Mouse (Mus musculus): Measurements from ENCODE around the gene Rnf115. TPM values are rescaled to one million over a fixed set of nuclear protein-coding genes. Genes with fewer than 3 reads are reported as not detected.

The Rnf115 gene
- polyA plus RNA-seq, 1 experiment from 2014 or later: 37.9 TPM

- no peaks in the 10 kb centered on the region for H3K9me3 ChIP-seq
- H3K4me2 ChIP-seq: no peak overlapping the region
- 83% methylated on average over 5 of the region's 5 CpGs for WGBS
- H3K27ac ChIP-seq: no peak overlapping the region
- H3K36me3 ChIP-seq: peaks cover 71% of the 10 kb centered on the region
- no peak overlapping the region for H3K9ac ChIP-seq
- H3K27me3 ChIP-seq: no peaks in the 10 kb centered on the region
- ATAC-seq (ENCODE audit: insufficient number of reproducible peaks, low FRiP score, low TSS enrichment, low read depth): no peak
- no peak overlapping the region for H3K4me3 ChIP-seq
- no peaks in the 10 kb centered on the region for H3K4me1 ChIP-seq
Observed at GRCm38 (mm10) chr3:96714286-96714685, 13.2 kb upstream of the Rnf115 start.

- WGBS: 70% methylated on average over 2 of the region's 2 CpGs
- no peaks in the 10 kb centered on the region for H3K27me3 ChIP-seq
- no peak overlapping the region for H3K9ac ChIP-seq
- no peak for ATAC-seq (ENCODE audit: insufficient number of reproducible peaks, low FRiP score, low TSS enrichment, low read depth)
- peaks cover 65% of the 10 kb centered on the region for H3K36me3 ChIP-seq
- H3K4me2 ChIP-seq: no peak overlapping the region
- no peaks in the 10 kb centered on the region for H3K4me1 ChIP-seq
- no peaks in the 10 kb centered on the region for H3K9me3 ChIP-seq
- H3K4me3 ChIP-seq: no peak overlapping the region
- H3K27ac ChIP-seq: no peak overlapping the region
Observed at GRCm38 (mm10) chr3:96715854-96716253, 11.6 kb upstream of the Rnf115 start.

- no peak overlapping the region for H3K4me3 ChIP-seq
- 43% methylated on average over 14 of the region's 14 CpGs for WGBS
- ATAC-seq (ENCODE audit: insufficient number of reproducible peaks, low FRiP score, low TSS enrichment, low read depth): no peak
- no peak overlapping the region for H3K9ac ChIP-seq
- H3K27ac ChIP-seq: no peak overlapping the region
- H3K9me3 ChIP-seq: no peaks in the 10 kb centered on the region
- H3K27me3 ChIP-seq: no peaks in the 10 kb centered on the region
- H3K4me2 ChIP-seq: no peak overlapping the region
- no peaks in the 10 kb centered on the region for H3K4me1 ChIP-seq
- peaks cover 64% of the 10 kb centered on the region for H3K36me3 ChIP-seq
Observed at GRCm38 (mm10) chr3:96719173-96719572, 8.3 kb upstream of the Rnf115 start.

- H3K4me3 ChIP-seq: peak overlapping the region; percentile 87
- peak overlapping the region; percentile 73 for H3K9ac ChIP-seq
- 0 out of 2 replicates have a peak, but pooled peaks have one; percentile 26 for ATAC-seq (ENCODE audit: insufficient number of reproducible peaks, low FRiP score, low TSS enrichment, low read depth)
- H3K4me2 ChIP-seq: peak overlapping the region; percentile 52
- H3K27ac ChIP-seq: peak overlapping the region; percentile 92
- WGBS: under 1% methylated on average over 42 of the region's 42 CpGs
- H3K36me3 ChIP-seq: peaks cover 9% of the 10 kb centered on the region
- no peaks in the 10 kb centered on the region for H3K9me3 ChIP-seq
- H3K4me1 ChIP-seq: peaks cover 14% of the 10 kb centered on the region
- H3K27me3 ChIP-seq: no peaks in the 10 kb centered on the region
Observed at GRCm38 (mm10) chr3:96727828-96728633, 567 bp downstream of the Rnf115 start.

GRCm38 (mm10) chr3:96728634-96729402 is 1.4 kb downstream of the Rnf115 start:
- WGBS: 43% methylated on average over 7 of the region's 7 CpGs
- ATAC-seq (ENCODE audit: insufficient number of reproducible peaks, low FRiP score, low TSS enrichment, low read depth): no peak
- H3K4me1 ChIP-seq: peaks cover 14% of the 10 kb centered on the region
- H3K9me3 ChIP-seq: no peaks in the 10 kb centered on the region
- no peaks in the 10 kb centered on the region for H3K27me3 ChIP-seq
- peaks cover 1% of the 10 kb centered on the region for H3K36me3 ChIP-seq
- H3K4me3 ChIP-seq: peak overlapping the region; percentile 87
- H3K27ac ChIP-seq: peak overlapping the region; percentile 92
- peak overlapping the region; percentile 52 for H3K4me2 ChIP-seq
- H3K9ac ChIP-seq: 0 out of 2 replicates have a peak overlapping the region, but pooled peaks have one; percentile 73

- ATAC-seq (ENCODE audit: insufficient number of reproducible peaks, low FRiP score, low TSS enrichment, low read depth): no peak
- Histone ChIP-seq H3K4me1 (peaks cover 14% of the 10 kb centered on the region), H3K4me2 (no peak overlapping the region), H3K9ac (no peak overlapping the region), H3K27me3 (no peaks in the 10 kb centered on the region), H3K9me3 (no peaks in the 10 kb centered on the region), H3K4me3 (no peak overlapping the region), H3K27ac (no peak overlapping the region), H3K36me3 (no peaks in the 10 kb centered on the region)
- 43% methylated on average over 3 of the region's 3 CpGs for WGBS
Observed at GRCm38 (mm10) chr3:96729403-96729784, 1.9 kb downstream of the Rnf115 start.

- H3K9ac ChIP-seq: no peak overlapping the region
- H3K36me3 ChIP-seq: no peaks in the 10 kb centered on the region
- no peaks in the 10 kb centered on the region for H3K27me3 ChIP-seq
- H3K4me1 ChIP-seq: peaks cover 14% of the 10 kb centered on the region
- ATAC-seq (ENCODE audit: insufficient number of reproducible peaks, low FRiP score, low TSS enrichment, low read depth): no peak
- H3K4me3 ChIP-seq: no peak overlapping the region
- no peaks in the 10 kb centered on the region for H3K9me3 ChIP-seq
- H3K4me2 ChIP-seq: no peak overlapping the region
- no peak overlapping the region for H3K27ac ChIP-seq
- 82% methylated on average over 5 of the region's 5 CpGs for WGBS
Observed at GRCm38 (mm10) chr3:96730785-96731184, 3.3 kb downstream of the Rnf115 start.

- Histone ChIP-seq H3K27me3 (no peaks in the 10 kb centered on the region), H3K9me3 (no peaks in the 10 kb centered on the region), H3K27ac (no peak overlapping the region), H3K4me2 (no peak overlapping the region), H3K9ac (no peak overlapping the region), H3K4me1 (peaks cover 5% of the 10 kb centered on the region), H3K4me3 (no peak overlapping the region), H3K36me3 (no peaks in the 10 kb centered on the region)
- 94% methylated on average over 1 of the region's 1 CpGs for WGBS
- ATAC-seq (ENCODE audit: insufficient number of reproducible peaks, low FRiP score, low TSS enrichment, low read depth): no peak
Observed at GRCm38 (mm10) chr3:96733984-96734383, 6.5 kb downstream of the Rnf115 start.

- Histone ChIP-seq H3K27ac (no peak overlapping the region), H3K4me2 (no peak overlapping the region), H3K4me3 (no peak overlapping the region), H3K27me3 (no peaks in the 10 kb centered on the region), H3K4me1 (peaks cover 3% of the 10 kb centered on the region; the same call in 1 of the 2 replicates), H3K36me3 (no peaks in the 10 kb centered on the region), H3K9me3 (no peaks in the 10 kb centered on the region), H3K9ac (no peak overlapping the region)
- WGBS: 90% methylated on average over 2 of the region's 2 CpGs
- ATAC-seq (ENCODE audit: insufficient number of reproducible peaks, low FRiP score, low TSS enrichment, low read depth): no peak
Observed at GRCm38 (mm10) chr3:96735200-96735599, 7.7 kb downstream of the Rnf115 start.

- Histone ChIP-seq H3K4me1 (peaks cover 3% of the 10 kb centered on the region; the same call in 1 of the 2 replicates), H3K4me3 (no peak overlapping the region), H3K27ac (no peak overlapping the region), H3K27me3 (no peaks in the 10 kb centered on the region), H3K36me3 (no peaks in the 10 kb centered on the region), H3K4me2 (no peak overlapping the region), H3K9ac (no peak overlapping the region), H3K9me3 (no peaks in the 10 kb centered on the region)
- no peak for ATAC-seq (ENCODE audit: insufficient number of reproducible peaks, low FRiP score, low TSS enrichment, low read depth)
- 47% methylated on average over 1 of the region's 1 CpGs for WGBS
Observed at GRCm38 (mm10) chr3:96737013-96737740, 9.7 kb downstream of the Rnf115 start.

GRCm38 (mm10) chr3:96737995-96738394 is 10.5 kb downstream of the Rnf115 start:
- 83% methylated on average over 1 of the region's 1 CpGs for WGBS
- Histone ChIP-seq H3K4me2 (no peak overlapping the region), H3K4me1 (peaks cover 3% of the 10 kb centered on the region; the same call in 1 of the 2 replicates), H3K27me3 (no peaks in the 10 kb centered on the region), H3K4me3 (no peak overlapping the region), H3K27ac (no peak overlapping the region), H3K9ac (no peak overlapping the region), H3K36me3 (no peaks in the 10 kb centered on the region), H3K9me3 (no peaks in the 10 kb centered on the region)
- ATAC-seq (ENCODE audit: insufficient number of reproducible peaks, low FRiP score, low TSS enrichment, low read depth): no peak

Data from limb, embryonic 15.5 days (tissue).